Mouse (Mus musculus) limb, embryonic 10.5 days (tissue): Measurements from ENCODE around the gene Cntnap5a. TPM values are rescaled to one million over a fixed set of nuclear protein-coding genes. Genes with fewer than 3 reads are reported as not detected.

ENCODE experiments used
- DNase-seq: peaks from one replicate; pipeline ENCODE4 v3.0.0-alpha.2; 2017; ENCODE audit warnings: low spot score
- H3K27ac ChIP-seq: fragments of 300-500 bp; sonication (generic); 2 replicates; pipeline ENCODE4 v1.5.1; 2016; ENCODE audit warnings: mild to moderate bottlenecking
- H3K27me3 ChIP-seq: fragments of 300-500 bp; sonication (generic); 2 replicates; pipeline ENCODE4 v1.6.1; 2016; ENCODE audit warnings: low read depth, mild to moderate bottlenecking; ENCODE audit not compliant: poor library complexity, severe bottlenecking
- H3K36me3 ChIP-seq: fragments of 300-500 bp; sonication (generic); 2 replicates; pipeline ENCODE4 v1.6.1; 2016; ENCODE audit warnings: mild to moderate bottlenecking, moderate library complexity
- H3K4me1 ChIP-seq: fragments of 300-500 bp; sonication (generic); 2 replicates; pipeline ENCODE4 v1.6.1; 2016
- H3K4me3 ChIP-seq: fragments of 300-500 bp; sonication (generic); 2 replicates; pipeline ENCODE4 v1.5.1; 2016; ENCODE audit warnings: mild to moderate bottlenecking, moderate library complexity
- H3K9me3 ChIP-seq: fragments of 300-500 bp; sonication (generic); replicated peaks from 2 replicates; pipeline ENCODE4 v1.6.1; 2016; ENCODE audit warnings: mild to moderate bottlenecking
- WGBS: fragments of 180-500 bp; shearing (Covaris S2); methylation state at CpG from one replicate; pipeline ENCODE4 v1.1.7; 2016; 5-methylcytosine and 5-hydroxymethylcytosine counted together
- polyA plus RNA-seq: library from polyadenylated mRNA; unstranded; fragments of >200 nt; fragmentation: Nextera tagmentation; extraction: Ambion mirVana; gene quantifications from 2 replicates; pipeline ENCODE4 v1.2.1, GENCODE M21; 2016

The Cntnap5a gene
- polyA plus RNA-seq, 1 experiment from 2014 or later = not detected

DNA sequence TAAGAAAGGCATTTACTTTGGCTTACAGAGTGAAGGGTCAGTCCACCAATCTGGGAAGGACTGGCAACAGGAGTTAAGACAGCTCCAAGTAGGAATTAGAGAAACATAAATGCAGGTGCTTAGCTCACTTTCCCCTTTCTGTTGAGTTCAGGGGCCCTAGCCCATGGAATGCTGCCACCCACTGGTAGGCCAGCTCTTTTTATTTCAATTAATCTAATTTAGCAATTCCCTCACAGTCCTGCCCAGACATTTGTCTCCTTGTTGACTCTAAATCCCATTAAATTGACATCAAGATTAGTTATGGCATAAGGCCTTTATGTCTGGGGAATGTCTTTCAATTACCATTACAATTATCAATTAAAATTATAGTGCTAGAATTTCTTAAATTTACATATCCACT, 628.7 kb downstream of the Cntnap5a start:
- H3K4me1 ChIP-seq = no peaks in the 10 kb centered on the region
- H3K27ac ChIP-seq = no peak overlapping the region
- no peaks in the 10 kb centered on the region for H3K36me3 ChIP-seq
- no peak overlapping the region for H3K4me3 ChIP-seq
- no peak for DNase-seq
- H3K9me3 ChIP-seq = no peaks in the 10 kb centered on the region
- no peaks in the 10 kb centered on the region for H3K27me3 ChIP-seq

- H3K4me3 ChIP-seq = no peak overlapping the region
- no peak for DNase-seq
- no peaks in the 10 kb centered on the region for H3K9me3 ChIP-seq
- no peaks in the 10 kb centered on the region for H3K27me3 ChIP-seq
- no peak overlapping the region for H3K27ac ChIP-seq
- no peaks in the 10 kb centered on the region for H3K4me1 ChIP-seq
- H3K36me3 ChIP-seq = no peaks in the 10 kb centered on the region
Observed at GRCm38 (mm10) chr1:116324505-116324904, 639.9 kb downstream of the Cntnap5a start.

DNA sequence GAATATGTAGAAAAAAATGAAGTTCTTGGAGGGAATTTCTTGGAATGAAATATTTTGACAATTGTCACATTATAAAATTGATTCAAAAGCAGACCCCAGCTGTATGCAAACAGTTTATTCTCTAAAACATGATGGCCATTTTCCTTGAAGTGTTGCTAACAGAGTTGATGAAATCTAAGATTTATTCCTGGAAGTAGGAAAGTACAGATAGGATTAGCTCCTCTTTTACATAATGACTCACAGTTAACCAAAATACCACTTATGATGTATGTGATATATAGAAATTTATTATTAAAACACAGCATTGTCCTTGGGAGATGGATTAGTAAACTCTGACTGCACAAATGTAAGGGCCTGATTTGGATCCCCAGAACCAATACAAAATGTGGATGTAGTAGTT, 669.1 kb downstream of the Cntnap5a start:
- Histone ChIP-seq H3K9me3 (no peaks in the 10 kb centered on the region), H3K4me3 (no peak overlapping the region), H3K4me1 (no peaks in the 10 kb centered on the region), H3K27ac (no peak overlapping the region), H3K36me3 (no peaks in the 10 kb centered on the region), H3K27me3 (no peaks in the 10 kb centered on the region)
- DNase-seq = no peak

- DNase-seq = no peak
- no peaks in the 10 kb centered on the region for H3K36me3 ChIP-seq
- H3K4me1 ChIP-seq = no peaks in the 10 kb centered on the region
- no peak overlapping the region for H3K27ac ChIP-seq
- 68% methylated on average over 2 of the region's 2 CpGs for WGBS
- H3K4me3 ChIP-seq = no peak overlapping the region
- H3K27me3 ChIP-seq = no peaks in the 10 kb centered on the region
- no peaks in the 10 kb centered on the region for H3K9me3 ChIP-seq
Observed at GRCm38 (mm10) chr1:116365606-116366005, 681.0 kb downstream of the Cntnap5a start.

GRCm38 (mm10) chr1:116366171-116366570, 681.6 kb downstream of the Cntnap5a start:
- Histone ChIP-seq H3K4me1 (no peaks in the 10 kb centered on the region), H3K36me3 (no peaks in the 10 kb centered on the region), H3K4me3 (no peak overlapping the region), H3K9me3 (no peaks in the 10 kb centered on the region), H3K27ac (no peak overlapping the region), H3K27me3 (no peaks in the 10 kb centered on the region)
- DNase-seq = no peak
- 46% methylated on average over 2 of the region's 2 CpGs for WGBS

GRCm38 (mm10) chr1:116366806-116367205, 682.2 kb downstream of the Cntnap5a start:
- H3K27me3 ChIP-seq = no peaks in the 10 kb centered on the region
- no peaks in the 10 kb centered on the region for H3K9me3 ChIP-seq
- H3K4me1 ChIP-seq = no peaks in the 10 kb centered on the region
- DNase-seq = no peak
- no peaks in the 10 kb centered on the region for H3K36me3 ChIP-seq
- no peak overlapping the region for H3K4me3 ChIP-seq
- no peak overlapping the region for H3K27ac ChIP-seq

DNA sequence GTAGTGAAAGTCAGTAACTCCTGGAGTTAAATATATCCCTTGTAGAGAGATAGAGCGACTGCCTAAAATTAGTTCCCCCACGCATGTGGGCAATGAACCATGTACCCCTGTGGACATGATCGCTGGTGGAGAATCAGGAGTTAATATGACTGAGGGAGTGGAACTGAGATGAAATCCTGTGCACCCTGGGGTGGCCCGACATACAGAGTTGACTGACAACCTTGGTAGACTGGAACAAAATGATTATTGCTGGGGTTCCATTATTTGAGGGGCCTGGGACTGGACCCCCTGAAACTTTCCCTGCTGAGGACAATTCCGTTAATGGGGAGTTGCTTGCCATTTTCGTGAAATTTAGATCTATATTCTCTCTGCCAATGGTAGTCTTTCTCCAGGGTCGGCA, 683.0 kb downstream of the Cntnap5a start:
- Histone ChIP-seq H3K9me3 (no peaks in the 10 kb centered on the region), H3K27ac (no peak overlapping the region), H3K27me3 (no peaks in the 10 kb centered on the region), H3K36me3 (no peaks in the 10 kb centered on the region), H3K4me3 (no peak overlapping the region), H3K4me1 (no peaks in the 10 kb centered on the region)
- WGBS = 84% methylated on average over 7 of the region's 7 CpGs
- DNase-seq = no peak

DNA sequence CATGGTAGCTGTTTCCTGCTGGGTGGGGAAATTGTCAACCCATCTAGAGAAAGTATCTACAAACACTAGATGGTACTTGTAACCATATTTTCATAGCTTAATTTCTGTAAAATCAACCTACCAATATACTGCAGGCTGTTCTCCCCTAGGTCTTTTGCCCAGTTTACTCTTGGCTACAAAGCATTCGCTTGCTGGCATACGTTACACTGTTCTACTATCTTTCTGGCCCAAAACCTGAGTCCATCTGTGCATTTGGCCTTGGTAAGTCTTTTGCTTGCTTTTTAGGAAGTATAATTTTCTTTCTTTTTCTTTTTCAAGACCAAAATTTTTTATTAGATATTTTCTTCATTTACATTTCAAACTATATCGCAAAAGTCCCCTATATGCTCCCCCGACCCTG, 686.3 kb downstream of the Cntnap5a start:
- Histone ChIP-seq H3K36me3 (no peaks in the 10 kb centered on the region), H3K4me3 (no peak overlapping the region), H3K4me1 (no peaks in the 10 kb centered on the region), H3K27me3 (no peaks in the 10 kb centered on the region), H3K27ac (no peak overlapping the region), H3K9me3 (no peaks in the 10 kb centered on the region)
- DNase-seq = no peak
- 95% methylated on average over 4 of the region's 4 CpGs for WGBS

DNA sequence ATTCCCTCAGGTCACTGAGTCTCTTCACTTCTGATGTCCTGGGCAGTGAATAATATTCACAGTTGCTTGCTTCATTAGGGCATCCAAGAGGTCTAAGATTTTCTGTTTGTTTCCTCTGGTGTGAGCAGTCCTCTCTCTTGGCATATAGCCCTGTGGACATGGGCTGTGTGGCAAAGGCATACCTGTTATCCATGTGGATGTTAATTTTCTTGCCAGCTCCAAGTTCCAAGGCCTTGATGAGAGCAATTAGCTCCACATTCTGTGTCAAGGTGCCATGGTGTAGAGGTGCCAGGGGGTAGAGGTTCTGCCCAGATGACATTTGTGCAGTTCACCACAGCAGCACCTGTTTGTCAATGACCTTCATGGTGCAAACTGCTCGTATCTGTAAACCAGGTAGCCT, 689.0 kb downstream of the Cntnap5a start:
- Histone ChIP-seq H3K4me1 (no peaks in the 10 kb centered on the region), H3K4me3 (no peak overlapping the region), H3K27ac (no peak overlapping the region), H3K9me3 (no peaks in the 10 kb centered on the region), H3K27me3 (no peaks in the 10 kb centered on the region), H3K36me3 (no peaks in the 10 kb centered on the region)
- no peak for DNase-seq
- WGBS = 90% methylated on average over 1 of the region's 1 CpGs

DNA sequence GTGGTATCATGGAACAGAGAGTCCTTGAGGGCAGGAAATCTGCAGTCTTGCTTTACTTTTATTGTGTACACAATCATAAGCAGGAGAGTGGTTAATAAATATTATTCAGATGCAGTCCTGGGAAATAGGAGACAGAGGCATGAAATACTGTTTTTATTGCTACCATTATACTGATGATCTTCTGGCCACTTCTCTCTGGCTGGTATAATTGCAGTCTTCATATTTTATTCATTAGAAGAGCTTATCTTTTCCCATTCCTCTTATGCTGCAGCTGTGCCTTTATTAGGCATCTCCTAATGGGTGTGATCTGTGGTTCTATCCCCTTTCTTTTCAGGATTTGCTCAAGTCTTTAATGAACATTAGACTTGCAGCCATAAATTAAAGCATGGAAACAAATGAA, 707.8 kb downstream of the Cntnap5a start:
- Histone ChIP-seq H3K4me3 (no peak overlapping the region), H3K9me3 (no peaks in the 10 kb centered on the region), H3K4me1 (no peaks in the 10 kb centered on the region), H3K27me3 (no peaks in the 10 kb centered on the region), H3K36me3 (no peaks in the 10 kb centered on the region), H3K27ac (no peak overlapping the region)
- no peak for DNase-seq

GRCm38 (mm10) chr1:116401996-116402656, 717.6 kb downstream of the Cntnap5a start:
- no peak for DNase-seq
- WGBS = 72% methylated on average over 1 of the region's 1 CpGs

GRCm38 (mm10) chr1:116409836-116410235, 725.3 kb downstream of the Cntnap5a start:
- no peak for DNase-seq
- 88% methylated on average over 1 of the region's 1 CpGs for WGBS
- no peak overlapping the region for H3K27ac ChIP-seq
- H3K4me1 ChIP-seq = no peaks in the 10 kb centered on the region
- no peaks in the 10 kb centered on the region for H3K27me3 ChIP-seq
- no peaks in the 10 kb centered on the region for H3K9me3 ChIP-seq
- H3K36me3 ChIP-seq = no peaks in the 10 kb centered on the region
- no peak overlapping the region for H3K4me3 ChIP-seq

More at GRCm38 (mm10) chr1:116401996-116402656, 717.6 kb downstream of the Cntnap5a start:
- Histone ChIP-seq H3K9me3 (no peaks in the 10 kb centered on the region), H3K36me3 (no peaks in the 10 kb centered on the region), H3K4me3 (no peak overlapping the region), H3K27ac (no peak overlapping the region), H3K27me3 (no peaks in the 10 kb centered on the region), H3K4me1 (no peaks in the 10 kb centered on the region)

DNA sequence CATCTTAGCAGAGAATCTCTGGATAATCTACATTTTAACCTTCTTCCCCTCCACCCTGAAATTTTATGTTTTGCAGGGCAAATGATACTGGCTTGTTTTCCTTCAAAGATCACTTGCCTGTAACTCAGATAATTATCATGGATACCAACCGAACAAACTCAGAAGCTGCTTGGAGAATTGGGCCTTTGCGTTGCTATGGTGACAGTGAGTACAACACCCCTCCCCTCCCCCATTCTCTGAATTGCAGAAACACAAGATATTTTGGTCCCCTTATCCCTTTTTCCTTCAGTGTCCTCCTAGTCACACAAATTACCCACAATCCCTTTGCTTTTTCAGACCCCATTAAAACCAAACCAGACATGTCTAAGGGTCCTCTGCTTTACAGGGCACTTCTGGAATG, 743.8 kb downstream of the Cntnap5a start:
- H3K4me1 ChIP-seq = no peaks in the 10 kb centered on the region
- DNase-seq = no peak
- no peak overlapping the region for H3K27ac ChIP-seq
- H3K9me3 ChIP-seq = no peaks in the 10 kb centered on the region
- no peaks in the 10 kb centered on the region for H3K36me3 ChIP-seq
- H3K4me3 ChIP-seq = no peak overlapping the region
- H3K27me3 ChIP-seq = no peaks in the 10 kb centered on the region
- WGBS = 78% methylated on average over 2 of the region's 2 CpGs

DNA sequence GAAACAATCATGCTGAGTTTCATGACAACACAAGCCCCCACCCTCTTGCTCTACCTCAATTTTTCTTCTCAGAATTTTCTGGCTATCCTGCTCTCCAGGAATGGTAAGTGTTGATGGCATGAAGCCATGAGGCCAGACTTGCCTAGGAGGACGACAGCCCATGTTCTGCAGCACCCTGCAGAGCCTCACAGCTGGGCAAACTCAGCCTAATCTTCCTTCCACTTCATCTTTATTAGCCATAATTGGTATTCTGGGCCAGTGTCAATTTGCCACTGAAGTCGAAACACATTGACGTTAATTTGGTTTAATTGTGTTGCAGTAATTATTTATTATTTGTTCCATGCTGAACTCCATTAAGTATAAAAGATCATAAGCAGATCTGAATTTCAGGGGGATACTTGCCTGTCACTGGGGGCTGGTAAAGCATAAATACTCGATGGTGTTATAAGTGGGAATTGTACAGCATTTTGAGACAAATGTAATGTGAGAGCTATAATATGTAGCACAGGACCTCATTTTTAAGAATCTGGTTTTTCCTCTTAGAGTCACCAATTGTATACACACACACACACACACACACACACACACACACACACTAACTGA, 770.7 kb downstream of the Cntnap5a start:
- no peak for DNase-seq
- H3K4me3 ChIP-seq = no peak overlapping the region
- no peaks in the 10 kb centered on the region for H3K9me3 ChIP-seq
- WGBS = 82% methylated on average over 4 of the region's 4 CpGs
- no peaks in the 10 kb centered on the region for H3K36me3 ChIP-seq
- H3K4me1 ChIP-seq = no peaks in the 10 kb centered on the region
- no peak overlapping the region for H3K27ac ChIP-seq
- no peaks in the 10 kb centered on the region for H3K27me3 ChIP-seq
